15 mouse cellular contexts compared by ENCODE assay signal in the genomic region with DNA sequence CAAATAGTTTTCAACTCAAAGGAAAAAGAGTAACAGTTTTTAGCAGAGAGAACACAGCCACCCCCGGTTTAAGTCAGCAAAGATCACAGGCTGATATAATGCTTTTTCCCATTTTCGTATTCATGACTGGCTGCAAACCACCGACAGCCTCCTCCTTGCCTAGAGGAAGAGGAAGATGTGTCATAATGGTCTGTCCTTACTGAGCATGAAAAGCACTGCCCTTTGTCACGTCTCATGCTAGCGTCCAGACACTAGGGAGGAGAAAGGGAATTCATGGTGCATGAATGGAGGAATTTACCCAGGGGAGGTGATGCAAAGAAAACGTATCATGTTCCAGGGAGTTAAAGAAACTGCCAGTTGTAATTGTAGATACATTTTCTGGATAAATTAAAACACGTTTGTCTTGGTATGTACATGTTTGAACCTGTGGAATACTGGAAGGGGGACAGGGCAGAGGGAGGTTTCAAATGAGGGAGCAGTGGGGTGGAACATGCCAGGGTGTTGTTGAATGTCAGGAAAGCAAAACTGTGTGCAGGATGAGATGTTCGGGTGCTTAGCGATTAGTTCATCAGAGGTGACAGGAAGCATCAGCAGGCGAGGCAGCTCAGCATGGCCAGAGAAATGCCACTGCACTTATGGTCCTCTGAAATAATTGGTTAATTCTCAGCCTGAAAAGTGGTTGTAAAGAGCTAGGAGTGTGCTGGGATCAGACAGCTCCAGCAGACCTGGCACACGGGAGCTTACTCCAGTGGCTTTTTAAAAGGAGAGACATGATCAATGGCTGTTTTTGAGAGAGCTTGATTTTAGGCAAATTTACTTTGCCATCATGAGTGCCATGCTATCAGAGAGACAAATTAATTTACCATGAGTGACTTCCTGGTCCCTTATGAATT.
DNase-seq lines count a peak whose midpoint lies in the region; ATAC-seq and TF ChIP-seq lines count a peak whose summit lies in the region.
"Had no signal": no experiment of that assay in that cellular context is flagged by ENCODE, and none has a peak within 500 bp of the region (broad histone marks: within the 10 kb centered on the region; RNA-seq: fewer than 3 reads in every experiment).

No protein-coding gene starts in this region.

- no peak overlapping the region for H3K9ac ChIP-seq in kidney, embryonic 14.5 days (ENCODE audit: low read depth, low read length)
- H3K9ac ChIP-seq in embryonic facial prominence, embryonic 13.5 days, result no peak overlapping the region
- 0 out of 2 replicates have a peak overlapping the region, but pooled peaks have one; percentile 27 for H3K9ac ChIP-seq in hindbrain, embryonic 12.5 days
- no peak overlapping the region for H3K9ac ChIP-seq in midbrain, embryonic 15.5 days
- H3K9ac ChIP-seq: limb, embryonic 12.5 days had no signal

- no peak for DNase-seq in kidney, postnatal 14 days
- no peak for DNase-seq in layer of hippocampus, adult 2 months (ENCODE audit: low spot score in 2 of 2)
- no peak for DNase-seq in urinary bladder, postnatal 25 days (ENCODE audit: low spot score)
- DNase-seq: adrenal gland, postnatal 36 days; cerebellum, adult 8-10 months; lung, postnatal 36 days; right cerebral cortex, adult 18-20 months had no signal

- WGBS in kidney, embryonic 14.5 days, result 15% methylated on average over 11 of the region's 11 CpGs
- WGBS in embryonic facial prominence, embryonic 13.5 days, result 31% methylated on average over 11 of the region's 11 CpGs
- 31% methylated on average over 11 of the region's 11 CpGs for WGBS in hindbrain, embryonic 12.5 days
- WGBS in midbrain, embryonic 15.5 days, result 26% methylated on average over 11 of the region's 11 CpGs

- no peaks in the 10 kb centered on the region for H3K36me3 ChIP-seq in kidney, embryonic 14.5 days (ENCODE audit: control insufficient read depth, insufficient read depth, low read length)
- H3K36me3 ChIP-seq in embryonic facial prominence, embryonic 13.5 days, result no peaks in the 10 kb centered on the region
- H3K36me3 ChIP-seq in hindbrain, embryonic 12.5 days, result no peaks in the 10 kb centered on the region
- no peaks in the 10 kb centered on the region for H3K36me3 ChIP-seq in midbrain, embryonic 15.5 days (replicated peaks)
- H3K36me3 ChIP-seq: heart, embryonic 10.5 days; limb, embryonic 12.5 days had no signal

- H3K9me3 ChIP-seq in kidney, embryonic 14.5 days (ENCODE audit: control insufficient read depth, low read length), result no peaks in the 10 kb centered on the region
- no peaks in the 10 kb centered on the region for H3K9me3 ChIP-seq in embryonic facial prominence, embryonic 13.5 days
- H3K9me3 ChIP-seq in hindbrain, embryonic 12.5 days (replicated peaks), result no peaks in the 10 kb centered on the region
- no peaks in the 10 kb centered on the region for H3K9me3 ChIP-seq in midbrain, embryonic 15.5 days
- H3K9me3 ChIP-seq: heart, embryonic 10.5 days; limb, embryonic 12.5 days had no signal

- H3K4me2 ChIP-seq in kidney, embryonic 14.5 days (replicated peaks; ENCODE audit: low read depth, low read length), result 0 out of 2 replicates have a peak overlapping the region, but pooled peaks have one; percentile 1
- H3K4me2 ChIP-seq in embryonic facial prominence, embryonic 13.5 days, result peak overlapping the region; percentile 18; the same call in 1 of the 2 replicates
- peak overlapping the region; percentile 29 for H3K4me2 ChIP-seq in hindbrain, embryonic 12.5 days (replicated peaks)
- H3K4me2 ChIP-seq in midbrain, embryonic 15.5 days, result peak overlapping the region; percentile 4; the same call in 1 of the 2 replicates
- H3K4me2 ChIP-seq: limb, embryonic 12.5 days had no signal

- TF ChIP-seq CTCF in layer of hippocampus, adult 2 months (conservative IDR thresholded peaks at IDR 0.05), result no peak

- peaks cover 14% of the 10 kb centered on the region for H3K4me1 ChIP-seq in kidney, embryonic 14.5 days (ENCODE audit: control insufficient read depth, insufficient read depth, low read length)
- peaks cover 11% of the 10 kb centered on the region for H3K4me1 ChIP-seq in embryonic facial prominence, embryonic 13.5 days
- H3K4me1 ChIP-seq in hindbrain, embryonic 12.5 days, result peaks cover 20% of the 10 kb centered on the region
- peaks cover 17% of the 10 kb centered on the region for H3K4me1 ChIP-seq in midbrain, embryonic 15.5 days
- H3K4me1 ChIP-seq: limb, embryonic 12.5 days had no signal

- no peaks in the 10 kb centered on the region for H3K27me3 ChIP-seq in kidney, embryonic 14.5 days (ENCODE audit: control insufficient read depth, insufficient read depth, low read length)
- H3K27me3 ChIP-seq in embryonic facial prominence, embryonic 13.5 days, result no peaks in the 10 kb centered on the region
- no peaks in the 10 kb centered on the region for H3K27me3 ChIP-seq in hindbrain, embryonic 12.5 days
- H3K27me3 ChIP-seq in midbrain, embryonic 15.5 days (replicated peaks), result no peaks in the 10 kb centered on the region
- H3K27me3 ChIP-seq: limb, embryonic 12.5 days had no signal

- peak; percentile 95 for ATAC-seq in kidney, embryonic 14.5 days (ENCODE audit: low FRiP score, low TSS enrichment)
- no peak for ATAC-seq in embryonic facial prominence, embryonic 13.5 days (ENCODE audit: insufficient number of reproducible peaks, insufficient read depth, low FRiP score, low TSS enrichment, low read depth)
- ATAC-seq in hindbrain, embryonic 12.5 days (ENCODE audit: low FRiP score), result peak; percentile 57
- peak; percentile 50 for ATAC-seq in midbrain, embryonic 15.5 days (replicated peaks)
- ATAC-seq in monocyte, adult 5-6 weeks (replicated peaks; ENCODE audit: insufficient number of reproducible peaks, low FRiP score, low TSS enrichment, poor library complexity, severe bottlenecking), result no peak

- no peak overlapping the region for H3K4me3 ChIP-seq in kidney, embryonic 14.5 days (ENCODE audit: low read length)
- no peak overlapping the region for H3K4me3 ChIP-seq in embryonic facial prominence, embryonic 13.5 days
- no peak overlapping the region for H3K4me3 ChIP-seq in hindbrain, embryonic 12.5 days
- no peak overlapping the region for H3K4me3 ChIP-seq in midbrain, embryonic 15.5 days
- no peak overlapping the region for H3K4me3 ChIP-seq in layer of hippocampus, adult 2 months
- H3K4me3 ChIP-seq: erythroblast, embryonic 14.5 days; heart, embryonic 10.5 days; limb, embryonic 12.5 days had no signal

- peak overlapping the region; percentile 47; the same call in 1 of the 2 replicates for H3K27ac ChIP-seq in kidney, embryonic 14.5 days (ENCODE audit: low read depth, low read length)
- no peak overlapping the region for H3K27ac ChIP-seq in embryonic facial prominence, embryonic 13.5 days
- peak overlapping the region; percentile 82 for H3K27ac ChIP-seq in hindbrain, embryonic 12.5 days
- H3K27ac ChIP-seq in midbrain, embryonic 15.5 days, result peak overlapping the region; percentile 60
- no peak overlapping the region for H3K27ac ChIP-seq in layer of hippocampus, adult 2 months
- H3K27ac ChIP-seq: heart, embryonic 10.5 days; limb, embryonic 12.5 days had no signal

Comparison
In these comparisons a context has a peak if more than half of its experiments do, and no peak if none do; other contexts are left out.
1. ATAC-seq: peak in kidney, embryonic 14.5 days (single experiment), hindbrain, embryonic 12.5 days (single experiment) and midbrain, embryonic 15.5 days (single experiment); none in embryonic facial prominence, embryonic 13.5 days (single experiment) and monocyte, adult 5-6 weeks (single experiment).
2. H3K27ac ChIP-seq: peak in kidney, embryonic 14.5 days (single experiment), hindbrain, embryonic 12.5 days (single experiment) and midbrain, embryonic 15.5 days (single experiment); none in embryonic facial prominence, embryonic 13.5 days (single experiment) and layer of hippocampus, adult 2 months (single experiment).
3. Peak in every context shown above with its lines, with median percentiles within 50 percentile points of each other: H3K4me2 ChIP-seq.